Mouse (Mus musculus) testis, adult 2 months (tissue): ENCODE data around the gene Cdkal1.

Source experiments
- CTCF ChIP-seq: fragments of 200-500 bp; IDR thresholded peaks from 2 replicates; pipeline ENCODE4 v1.5.1; 2012; ENCODE audit warnings: low read depth, mild to moderate bottlenecking, inconsistent platforms, low read length, moderate library complexity; ENCODE audit not compliant: control insufficient read depth, insufficient read depth, insufficient replicate concordance
- POLR2A ChIP-seq: fragments of 200-500 bp; IDR thresholded peaks from 2 replicates; pipeline ENCODE4 v1.6.1; 2012; ENCODE audit warnings: low read depth, mild to moderate bottlenecking, inconsistent platforms, low read length, moderate library complexity; ENCODE audit not compliant: control insufficient read depth

DNA sequence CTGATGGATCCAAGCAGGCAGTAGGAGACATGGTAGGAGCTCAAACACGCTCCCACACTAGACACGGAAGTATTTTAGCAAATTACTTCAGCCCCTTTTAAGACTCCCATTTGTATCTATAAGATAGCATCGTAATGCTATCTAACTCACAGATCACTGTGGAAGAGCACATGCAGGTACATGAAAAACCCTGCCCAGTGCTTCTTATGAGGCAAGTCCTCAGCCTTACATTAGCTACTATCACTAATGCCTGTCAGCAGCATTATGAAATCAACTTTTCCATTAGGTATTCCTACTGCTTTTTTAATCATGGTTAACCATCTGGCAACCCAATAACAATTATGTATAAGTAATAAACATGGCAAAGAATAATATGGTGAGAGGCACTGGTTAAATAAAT, 47.5 kb downstream of the Cdkal1 start:
- no peak for TF ChIP-seq POLR2A
- TF ChIP-seq CTCF, result no peak
